Mouse (Mus musculus) layer of hippocampus, adult 9-11 months (tissue): ENCODE results near the gene Itgae.

Experiments
- DNase-seq: peaks from one replicate; pipeline ENCODE4 v3.0.0; 2022

The Itgae gene

GRCm38 (mm10) chr11:73094231-73094995, 4.0 kb downstream of the Itgae start:
- DNase-seq: no peak

- no peak for DNase-seq
These were observed 8.5 kb downstream of the Itgae start for GRCm38 (mm10) chr11:73098860-73099259.

GRCm38 (mm10) chr11:73099976-73100750, 9.8 kb downstream of the Itgae start:
- no peak for DNase-seq

GRCm38 (mm10) chr11:73101308-73101707, 10.9 kb downstream of the Itgae start:
- no peak for DNase-seq

GRCm38 (mm10) chr11:73105246-73105645, 14.9 kb downstream of the Itgae start:
- no peak for DNase-seq

- peak; percentile 41 for DNase-seq
These were observed 17.0 kb downstream of the Itgae start for GRCm38 (mm10) chr11:73107358-73107757.

- peak; percentile 48 for DNase-seq
These were observed 18.0 kb downstream of the Itgae start for GRCm38 (mm10) chr11:73108195-73108897.

GRCm38 (mm10) chr11:73108898-73109625, 18.7 kb downstream of the Itgae start:
- no peak for DNase-seq

- DNase-seq: no peak
These were observed 19.6 kb downstream of the Itgae start for GRCm38 (mm10) chr11:73109941-73110340.

- no peak for DNase-seq
These were observed 21.0 kb downstream of the Itgae start for GRCm38 (mm10) chr11:73111414-73111813.

- DNase-seq: no peak
These were observed 36.1 kb downstream of the Itgae start for GRCm38 (mm10) chr11:73126495-73126894.

GRCm38 (mm10) chr11:73131020-73131419, 40.6 kb downstream of the Itgae start:
- DNase-seq: no peak

- no peak for DNase-seq
These were observed 42.6 kb downstream of the Itgae start for GRCm38 (mm10) chr11:73132999-73133398.

GRCm38 (mm10) chr11:73134222-73134621, 43.8 kb downstream of the Itgae start:
- DNase-seq: no peak

- DNase-seq: no peak
These were observed 46.2 kb downstream of the Itgae start for GRCm38 (mm10) chr11:73136587-73136986.

- DNase-seq: no peak
These were observed 46.7 kb downstream of the Itgae start for GRCm38 (mm10) chr11:73137116-73137515.

GRCm38 (mm10) chr11:73137591-73138501, 47.5 kb downstream of the Itgae start, which contains the start of gene Haspin:
Haspin (minus strand) TSS chr11:73138294.
- DNase-seq: peak; percentile 83

- DNase-seq: no peak
These were observed 53.9 kb downstream of the Itgae start for GRCm38 (mm10) chr11:73144261-73144681.

GRCm38 (mm10) chr11:73146026-73146974, 55.9 kb downstream of the Itgae start:
- no peak for DNase-seq

GRCm38 (mm10) chr11:73146975-73147365, 56.6 kb downstream of the Itgae start:
- no peak for DNase-seq
